Mouse (Mus musculus) midbrain, embryonic 16.5 days (tissue): ENCODE measurements around the gene Pcgf6. TPM values are rescaled to one million over a fixed set of nuclear protein-coding genes. Genes with fewer than 3 reads are reported as not detected.
A peak's percentile ranks its signal among the peaks of the same experiment; 100 is the strongest.
"Not testable (repeated sequence)": the region's sequence is repeated elsewhere in the genome, so short reads cannot be mapped to it uniquely, and the experiment has no call there.

ENCODE experiments used
- ATAC-seq: fragments of 200-750 bp; cut with Nextera tagmentation; 2 replicates; pipeline ENCODE4 v1.8.0; 2017; ENCODE audit warnings: moderate TSS enrichment
- H3K27ac ChIP-seq: fragments of 300-500 bp; sonication (generic); 2 replicates; pipeline ENCODE4 v1.5.1; 2014; ENCODE audit warnings: mild to moderate bottlenecking, low read length, mixed read lengths
- H3K27me3 ChIP-seq: fragments of 300-500 bp; sonication (generic); 2 replicates; pipeline ENCODE4 v1.6.1; 2014; ENCODE audit warnings: low read depth, low read length, mixed read lengths; ENCODE audit not compliant: control insufficient read depth, insufficient read depth
- H3K36me3 ChIP-seq: fragments of 300-500 bp; sonication (generic); 2 replicates; pipeline ENCODE4 v1.6.1; 2014; ENCODE audit warnings: mild to moderate bottlenecking, low read length, moderate library complexity, mixed read lengths; ENCODE audit not compliant: control insufficient read depth, insufficient read depth
- H3K4me1 ChIP-seq: fragments of 300-500 bp; sonication (generic); 2 replicates; pipeline ENCODE4 v1.6.1; 2014; ENCODE audit warnings: mild to moderate bottlenecking, low read length, mixed read lengths; ENCODE audit not compliant: control insufficient read depth, insufficient read depth
- H3K4me2 ChIP-seq: fragments of 300-500 bp; sonication (generic); 2 replicates; pipeline ENCODE4 v1.6.1; 2014; ENCODE audit warnings: mild to moderate bottlenecking, low read length, mixed read lengths
- H3K4me3 ChIP-seq: fragments of 300-500 bp; sonication (generic); 2 replicates; pipeline ENCODE4 v1.5.1; 2014; ENCODE audit warnings: low read depth, mild to moderate bottlenecking, low read length, moderate library complexity, mixed read lengths
- H3K9ac ChIP-seq: fragments of 300-500 bp; sonication (generic); 2 replicates; pipeline ENCODE4 v1.6.1; 2014; ENCODE audit warnings: low read depth, low read length, mixed read lengths
- H3K9me3 ChIP-seq: fragments of 300-500 bp; sonication (generic); replicated peaks from 2 replicates; pipeline ENCODE4 v1.6.1; 2014; ENCODE audit warnings: mild to moderate bottlenecking, low read length, mixed read lengths; ENCODE audit not compliant: control insufficient read depth, poor library complexity, severe bottlenecking
- WGBS: fragments of 180-500 bp; shearing (Covaris S2); extraction: QIAGEN DNeasy Blood & Tissue Kit; methylation state at CpG from one replicate; pipeline ENCODE4 v1.1.7; 2014; 5-methylcytosine and 5-hydroxymethylcytosine counted together
- polyA plus RNA-seq: library from polyadenylated mRNA; unstranded; fragments of >200 nt; fragmentation: Nextera tagmentation; extraction: Ambion mirVana; gene quantifications from 2 replicates; pipeline ENCODE4 v1.2.1, GENCODE M21; 2015

The Pcgf6 gene
- polyA plus RNA-seq, 1 experiment from 2014 or later = 33.9 TPM

GRCm38 (mm10) chr19:47012521-47013130 lies 38.1 kb downstream of the Pcgf6 start:
- H3K27ac ChIP-seq = no peak overlapping the region; the same call in 1 of the 2 replicates
- no peaks in the 10 kb centered on the region for H3K27me3 ChIP-seq
- no peaks in the 10 kb centered on the region for H3K36me3 ChIP-seq
- no peaks in the 10 kb centered on the region for H3K9me3 ChIP-seq
- 87% methylated on average over 15 of the region's 15 CpGs for WGBS
- H3K4me3 ChIP-seq = no peak overlapping the region
- H3K9ac ChIP-seq = no peak overlapping the region
- H3K4me2 ChIP-seq = peak overlapping the region; percentile 82
- peaks cover 6% of the 10 kb centered on the region for H3K4me1 ChIP-seq
- no peak for ATAC-seq

- H3K4me2 ChIP-seq = no peak overlapping the region
- H3K27ac ChIP-seq = no peak overlapping the region
- H3K27me3 ChIP-seq = no peaks in the 10 kb centered on the region
- no peaks in the 10 kb centered on the region for H3K36me3 ChIP-seq
- H3K9ac ChIP-seq = no peak overlapping the region
- H3K4me1 ChIP-seq = peaks cover 6% of the 10 kb centered on the region
- no peaks in the 10 kb centered on the region for H3K9me3 ChIP-seq
- 93% methylated on average over 5 of the region's 5 CpGs for WGBS
- no peak overlapping the region for H3K4me3 ChIP-seq
- ATAC-seq = no peak
Measured at GRCm38 (mm10) chr19:47009943-47010342, 40.8 kb downstream of the Pcgf6 start.

GRCm38 (mm10) chr19:47009420-47009819 lies 41.3 kb downstream of the Pcgf6 start:
- Histone ChIP-seq H3K27me3 (no peaks in the 10 kb centered on the region), H3K9ac (no peak overlapping the region), H3K4me1 (peaks cover 6% of the 10 kb centered on the region), H3K27ac (no peak overlapping the region), H3K9me3 (no peaks in the 10 kb centered on the region), H3K36me3 (no peaks in the 10 kb centered on the region), H3K4me3 (no peak overlapping the region), H3K4me2 (no peak overlapping the region)
- 93% methylated on average over 7 of the region's 7 CpGs for WGBS
- ATAC-seq = no peak

DNA sequence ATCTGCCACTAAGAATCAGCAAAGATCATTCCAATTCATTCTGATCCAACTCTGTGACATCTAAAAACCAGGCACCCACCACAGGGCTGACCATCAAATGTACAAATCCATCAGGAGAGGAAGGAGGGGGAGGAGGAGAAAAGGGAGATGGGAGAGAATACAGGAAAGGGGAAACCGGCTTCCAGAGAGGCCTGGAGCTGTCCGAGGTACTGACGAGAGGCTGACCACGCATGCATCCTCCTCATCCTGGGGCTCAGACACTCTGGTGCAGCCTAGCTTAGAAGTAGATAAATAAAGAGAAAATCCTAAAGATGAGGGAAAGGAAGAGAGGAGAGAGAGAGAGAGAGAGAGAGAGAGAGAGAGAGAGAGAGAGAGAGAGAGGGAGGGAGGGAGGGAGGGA lies 44.4 kb downstream of the Pcgf6 start:
- no peak for ATAC-seq
- H3K4me2 ChIP-seq = no peak overlapping the region
- no peaks in the 10 kb centered on the region for H3K36me3 ChIP-seq
- no peaks in the 10 kb centered on the region for H3K4me1 ChIP-seq
- no peaks in the 10 kb centered on the region for H3K27me3 ChIP-seq
- H3K4me3 ChIP-seq = no peak overlapping the region
- no peak overlapping the region for H3K9ac ChIP-seq
- no peaks in the 10 kb centered on the region for H3K9me3 ChIP-seq
- no peak overlapping the region for H3K27ac ChIP-seq
- 0% methylated on average over 4 of the region's 4 CpGs for WGBS

DNA sequence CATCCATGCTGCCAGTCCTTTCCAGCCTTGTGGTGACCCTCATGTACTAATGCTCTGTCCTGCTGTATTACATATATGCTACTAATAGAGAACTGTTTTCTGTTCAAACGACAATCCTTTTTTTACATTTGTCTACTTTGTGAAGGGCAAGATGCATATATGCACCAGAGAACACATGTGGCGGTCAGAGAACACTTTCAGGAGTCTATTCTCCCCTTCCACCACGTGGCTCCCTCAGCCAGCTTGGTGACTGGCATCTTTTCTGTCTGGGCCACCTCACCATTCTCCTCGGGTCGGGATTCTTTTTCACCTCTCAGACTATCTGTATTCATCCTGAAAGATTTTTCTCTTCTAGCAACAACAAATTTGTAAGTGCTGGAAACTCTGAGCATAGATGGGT lies 44.8 kb downstream of the Pcgf6 start:
- Histone ChIP-seq H3K4me1 (no peaks in the 10 kb centered on the region), H3K4me3 (no peak overlapping the region), H3K9me3 (no peaks in the 10 kb centered on the region), H3K27ac (no peak overlapping the region), H3K4me2 (no peak overlapping the region), H3K36me3 (no peaks in the 10 kb centered on the region), H3K27me3 (no peaks in the 10 kb centered on the region), H3K9ac (no peak overlapping the region)
- no peak for ATAC-seq
- WGBS = 57% methylated on average over 5 of the region's 5 CpGs

- no peak overlapping the region for H3K4me3 ChIP-seq
- WGBS = 80% methylated on average over 6 of the region's 6 CpGs
Measured at GRCm38 (mm10) chr19:47003742-47004511, 46.8 kb downstream of the Pcgf6 start.

DNA sequence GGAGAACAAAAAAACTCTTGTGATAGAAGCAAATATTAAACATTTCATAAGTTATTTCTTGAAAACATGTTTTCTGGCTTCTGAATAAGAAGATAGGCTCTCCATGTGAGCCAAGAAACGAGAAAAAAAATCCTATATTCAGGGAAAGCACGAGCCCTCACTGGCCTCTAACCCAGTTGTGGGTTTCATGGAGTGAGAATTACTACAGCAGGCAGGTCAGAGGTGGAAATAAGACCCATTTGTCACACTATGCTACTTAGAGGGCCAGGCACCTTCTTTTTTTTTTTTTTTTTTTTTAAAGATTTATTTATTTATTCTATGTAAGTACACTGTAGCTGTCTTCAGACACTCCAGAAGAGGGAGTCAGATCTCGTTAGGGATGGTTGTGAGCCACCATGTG lies 50.3 kb downstream of the Pcgf6 start:
- H3K27me3 ChIP-seq, H3K4me3 ChIP-seq, H3K27ac ChIP-seq, H3K9me3 ChIP-seq, H3K4me2 ChIP-seq, H3K36me3 ChIP-seq, H3K4me1 ChIP-seq, ATAC-seq, H3K9ac ChIP-seq: not testable (repeated sequence)
- 83% methylated on average over 2 of the region's 3 CpGs for WGBS

More at GRCm38 (mm10) chr19:47003742-47004511, 46.8 kb downstream of the Pcgf6 start:
- Histone ChIP-seq H3K36me3 (no peaks in the 10 kb centered on the region), H3K4me2 (no peak overlapping the region), H3K27me3 (no peaks in the 10 kb centered on the region), H3K27ac (no peak overlapping the region), H3K9me3 (no peaks in the 10 kb centered on the region), H3K9ac (no peak overlapping the region), H3K4me1 (no peaks in the 10 kb centered on the region)
- no peak for ATAC-seq

DNA sequence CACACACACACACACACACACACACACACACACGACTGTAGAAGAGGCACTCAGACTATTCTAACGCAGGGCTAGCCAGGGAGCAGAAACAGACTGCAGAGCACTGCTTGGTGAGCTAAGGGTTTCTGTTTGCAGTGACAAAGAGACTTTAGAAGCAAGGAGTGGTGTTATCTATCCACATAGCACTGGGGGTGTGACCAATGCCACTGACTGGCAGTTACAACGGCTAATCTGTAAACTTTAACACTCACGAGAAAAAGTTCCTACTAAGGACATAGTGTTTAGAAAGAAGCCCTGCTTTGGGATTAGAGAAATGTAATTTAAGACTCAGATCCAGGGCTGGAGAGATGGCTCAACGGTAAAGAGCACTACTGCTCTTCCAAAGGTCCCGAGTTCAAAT lies 51.0 kb downstream of the Pcgf6 start:
- no peaks in the 10 kb centered on the region for H3K36me3 ChIP-seq
- H3K4me2 ChIP-seq = no peak overlapping the region
- no peaks in the 10 kb centered on the region for H3K9me3 ChIP-seq
- no peak overlapping the region for H3K4me3 ChIP-seq
- 91% methylated on average over 6 of the region's 6 CpGs for WGBS
- no peak overlapping the region for H3K27ac ChIP-seq
- no peak for ATAC-seq
- no peaks in the 10 kb centered on the region for H3K4me1 ChIP-seq
- H3K9ac ChIP-seq = no peak overlapping the region
- no peaks in the 10 kb centered on the region for H3K27me3 ChIP-seq

- WGBS = 82% methylated on average over 4 of the region's 4 CpGs
- no peaks in the 10 kb centered on the region for H3K27me3 ChIP-seq
- ATAC-seq = no peak
- no peaks in the 10 kb centered on the region for H3K9me3 ChIP-seq
- no peak overlapping the region for H3K4me2 ChIP-seq
- no peak overlapping the region for H3K4me3 ChIP-seq
- H3K27ac ChIP-seq = no peak overlapping the region
- H3K9ac ChIP-seq = no peak overlapping the region
- no peaks in the 10 kb centered on the region for H3K4me1 ChIP-seq
- no peaks in the 10 kb centered on the region for H3K36me3 ChIP-seq
Measured at GRCm38 (mm10) chr19:46998953-46999352, 51.8 kb downstream of the Pcgf6 start.
